Mouse (Mus musculus): ENCODE measurements around the gene Clip2. TPM values are rescaled to one million over a fixed set of nuclear protein-coding genes. Genes with fewer than 3 reads are reported as not detected.
A peak's percentile ranks its signal among the peaks of the same experiment; 100 is the strongest.

Clip2 gene
- total and polyA plus RNA-seq, 3 experiments: 5.4 to 16.7 (median 8.7) TPM

- H3K79me2 ChIP-seq (replicated peaks; ENCODE audit: control insufficient read depth, extremely low read depth, insufficient read depth, poor library complexity, severe bottlenecking): no peaks in the 10 kb centered on the region
- DNase-seq (ENCODE audit: extremely low read depth): no peak
- H3K36me3 ChIP-seq (replicated peaks in 1 of 2; ENCODE audit: control insufficient read depth in 1 of 2, insufficient read depth in 1 of 2, low read length in 1 of 2): no peaks in the 10 kb centered on the region
- in situ Hi-C loops (cut with MboI; ENCODE audit: low pct_ligation_motif_present, low pct_unique_long_range_greater_than_20kb, low sequenced_read_pairs): no loop called here
- H3K9ac ChIP-seq (ENCODE audit: insufficient read depth, low read depth): no peak overlapping the region
- no peak overlapping the region for H3K4me2 ChIP-seq (ENCODE audit: insufficient read depth, low read depth, poor library complexity, severe bottlenecking)
- TF ChIP-seq NRF1 (IDR thresholded peaks at IDR 0.05; ENCODE audit: low read depth, low read length) (no peak), EP300 (IDR thresholded peaks at IDR 0.05; ENCODE audit: low read length) (no peak), BHLHE40 (IDR thresholded peaks at IDR 0.05; ENCODE audit: low read depth, low read length) (no peak), RCOR1 (conservative IDR thresholded peaks at IDR 0.05; ENCODE audit: low read depth, low read length) (no peak), USF1 (IDR thresholded peaks at IDR 0.05; ENCODE audit: low read depth, low read length) (no peak), MAFK (IDR thresholded peaks at IDR 0.05; ENCODE audit: insufficient replicate concordance, low read length) (no peak), RAD21 (IDR thresholded peaks at IDR 0.05; ENCODE audit: low read depth, low read length) (peak; percentile 36), NELFE (IDR thresholded peaks at IDR 0.05; ENCODE audit: low read depth, low read length) (no peak), CTCF (conservative IDR thresholded peaks at IDR 0.05 in 1 of 2, IDR thresholded peaks at IDR 0.05 in 1 of 2; ENCODE audit: low read depth in 2 of 2, low read length in 2 of 2) (peak; percentile 10 to 55; a peak in 2 of 4 replicates), ZNF384 (IDR thresholded peaks at IDR 0.05; ENCODE audit: low read depth, low read length) (no peak), SMC3 (IDR thresholded peaks at IDR 0.05; ENCODE audit: low read depth, low read length) (peak; percentile 49), MAX (IDR thresholded peaks at IDR 0.05; ENCODE audit: low read length) (no peak), KAT2A (IDR thresholded peaks at IDR 0.05; ENCODE audit: insufficient replicate concordance, low read length) (no peak), IRF4 (IDR thresholded peaks at IDR 0.05; ENCODE audit: low read depth, low read length) (no peak), CHD2 (IDR thresholded peaks at IDR 0.05; ENCODE audit: low read length) (no peak), MYC (IDR thresholded peaks at IDR 0.05; ENCODE audit: low read depth, low read length) (no peak)
- no peaks in the 10 kb centered on the region for H3K9me3 ChIP-seq (replicated peaks; ENCODE audit: low read length)
- H3K27me3 ChIP-seq (replicated peaks): no peaks in the 10 kb centered on the region
- H3K4me3 ChIP-seq (replicated peaks in 1 of 3; ENCODE audit: low read depth in 2 of 3, low read length in 2 of 3, poor library complexity in 1 of 3): no peak overlapping the region
- dilution Hi-C loops (cut with MboI; ENCODE audit: extremely low pct_ligation_motif_present, extremely low pct_unique_long_range_greater_than_20kb, low sequenced_read_pairs): no loop called here
- no peak overlapping the region for H3K27ac ChIP-seq (ENCODE audit: insufficient read depth, low read depth)
- H3K4me1 ChIP-seq (ENCODE audit: control insufficient read depth in 1 of 2, insufficient read depth in 2 of 2): peaks cover 5 to 26% of the 10 kb centered on the region in 2 experiments
Observed at GRCm38 (mm10) chr5:134475006-134475605, 77.1 kb downstream of the Clip2 start.

- dilution Hi-C loops (cut with MboI; ENCODE audit: extremely low pct_ligation_motif_present, extremely low pct_unique_long_range_greater_than_20kb, low sequenced_read_pairs): no loop called here
- TF ChIP-seq ELF1 (IDR thresholded peaks at IDR 0.05; ENCODE audit: low read depth, low read length) (no peak), GABPA (IDR thresholded peaks at IDR 0.05; ENCODE audit: insufficient replicate concordance, low read depth, low read length) (no peak), TBP (conservative IDR thresholded peaks at IDR 0.05; ENCODE audit: low read depth, low read length) (no peak), CTCF (conservative IDR thresholded peaks at IDR 0.05 in 1 of 2, IDR thresholded peaks at IDR 0.05 in 1 of 2; ENCODE audit: low read depth in 2 of 2, low read length in 2 of 2) (peak; percentile 58 to 81), CHD2 (IDR thresholded peaks at IDR 0.05; ENCODE audit: low read length) (no peak), ZC3H11A (IDR thresholded peaks at IDR 0.05; ENCODE audit: low read depth, low read length) (peak; percentile 15; the same call in 1 of the 2 replicates), SMC3 (IDR thresholded peaks at IDR 0.05; ENCODE audit: low read depth, low read length) (peak; percentile 85), USF2 (conservative IDR thresholded peaks at IDR 0.05; ENCODE audit: low read depth, low read length) (no peak), KAT2A (IDR thresholded peaks at IDR 0.05; ENCODE audit: insufficient replicate concordance, low read length) (no peak), MXI1 (IDR thresholded peaks at IDR 0.05; ENCODE audit: low read depth, low read length) (no peak), ETS1 (conservative IDR thresholded peaks at IDR 0.05; ENCODE audit: low read depth, low read length) (no peak), RAD21 (IDR thresholded peaks at IDR 0.05; ENCODE audit: low read depth, low read length) (peak; percentile 76)
- no peak overlapping the region for H3K4me3 ChIP-seq (replicated peaks in 1 of 3; ENCODE audit: low read depth in 2 of 3, low read length in 2 of 3, poor library complexity in 1 of 3)
- H3K27ac ChIP-seq (ENCODE audit: insufficient read depth, low read depth): no peak overlapping the region
- H3K36me3 ChIP-seq (replicated peaks in 1 of 2; ENCODE audit: control insufficient read depth in 1 of 2, insufficient read depth in 1 of 2, low read length in 1 of 2): no peaks in the 10 kb centered on the region
- in situ Hi-C loops (cut with MboI; ENCODE audit: low pct_ligation_motif_present, low pct_unique_long_range_greater_than_20kb, low sequenced_read_pairs): no loop called here
- peaks cover 5 to 38% of the 10 kb centered on the region in 2 experiments for H3K4me1 ChIP-seq (ENCODE audit: control insufficient read depth in 1 of 2, insufficient read depth in 2 of 2)
- H3K9me3 ChIP-seq (replicated peaks; ENCODE audit: low read length): no peaks in the 10 kb centered on the region
- no peak overlapping the region for H3K9ac ChIP-seq (ENCODE audit: insufficient read depth, low read depth)
- DNase-seq (ENCODE audit: extremely low read depth): no peak
- H3K79me2 ChIP-seq (replicated peaks; ENCODE audit: control insufficient read depth, extremely low read depth, insufficient read depth, poor library complexity, severe bottlenecking): no peaks in the 10 kb centered on the region
- H3K27me3 ChIP-seq (replicated peaks): no peaks in the 10 kb centered on the region
- H3K4me2 ChIP-seq (ENCODE audit: insufficient read depth, low read depth, poor library complexity, severe bottlenecking): no peak overlapping the region
Observed at GRCm38 (mm10) chr5:134473902-134474301, 78.3 kb downstream of the Clip2 start.

All from CH12.LX (cell line).